Mouse (Mus musculus) heart, adult 11 months (tissue): ENCODE measurements around the gene Fubp3.
"Not testable (repeated sequence)": the region's sequence is repeated elsewhere in the genome, so short reads cannot be mapped to it uniquely, and the experiment has no call there.

ENCODE experiments used
- DNase-seq: peaks from one replicate; pipeline ENCODE4 v3.0.0; 2022

Fubp3 gene

GRCm38 (mm10) chr2:31572051-31572914 lies at the start of gene Fubp3:
Gene Fubp3 (plus strand): TSS chr2:31572651.
- DNase-seq = peak; percentile 99

- no peak for DNase-seq
Observed at GRCm38 (mm10) chr2:31524641-31525040, 47.8 kb upstream of the Fubp3 start.

- DNase-seq = no peak
Observed at GRCm38 (mm10) chr2:31525778-31526177, 46.7 kb upstream of the Fubp3 start.

GRCm38 (mm10) chr2:31530201-31530600 lies 42.2 kb upstream of the Fubp3 start:
- DNase-seq = no peak

- peak; percentile 98 for DNase-seq
Observed at GRCm38 (mm10) chr2:31537054-31537453, 35.4 kb upstream of the Fubp3 start.

- no peak for DNase-seq
Observed at GRCm38 (mm10) chr2:31538745-31539144, 33.7 kb upstream of the Fubp3 start.

GRCm38 (mm10) chr2:31541581-31541980 lies 30.9 kb upstream of the Fubp3 start:
- DNase-seq = no peak

GRCm38 (mm10) chr2:31547726-31548125 lies 24.7 kb upstream of the Fubp3 start:
- no peak for DNase-seq

- no peak for DNase-seq
Observed at GRCm38 (mm10) chr2:31550503-31550902, 21.9 kb upstream of the Fubp3 start.

- DNase-seq = not testable (repeated sequence)
Observed at GRCm38 (mm10) chr2:31551351-31551750, 21.1 kb upstream of the Fubp3 start.

- no peak for DNase-seq
Observed at GRCm38 (mm10) chr2:31551971-31552370, 20.5 kb upstream of the Fubp3 start.

GRCm38 (mm10) chr2:31554619-31555018 lies 17.8 kb upstream of the Fubp3 start:
- DNase-seq = no peak

- no peak for DNase-seq
Observed at GRCm38 (mm10) chr2:31572915-31573635, 624 bp downstream of the Fubp3 start.

GRCm38 (mm10) chr2:31581617-31582016 lies 9.2 kb downstream of the Fubp3 start:
- DNase-seq = no peak

GRCm38 (mm10) chr2:31591799-31592484 lies 19.5 kb downstream of the Fubp3 start:
- no peak for DNase-seq

GRCm38 (mm10) chr2:31607555-31607954 lies 35.1 kb downstream of the Fubp3 start:
- DNase-seq = no peak

GRCm38 (mm10) chr2:31609859-31610261 lies 37.4 kb downstream of the Fubp3 start:
- DNase-seq = no peak

GRCm38 (mm10) chr2:31610922-31611321 lies 38.5 kb downstream of the Fubp3 start:
- no peak for DNase-seq

GRCm38 (mm10) chr2:31611400-31611799 lies 38.9 kb downstream of the Fubp3 start:
- DNase-seq = no peak

- DNase-seq = no peak
Observed at GRCm38 (mm10) chr2:31612627-31613026, 40.2 kb downstream of the Fubp3 start.

GRCm38 (mm10) chr2:31613781-31614180 lies 41.3 kb downstream of the Fubp3 start:
- no peak for DNase-seq

- no peak for DNase-seq
Observed at GRCm38 (mm10) chr2:31618484-31619161, 46.2 kb downstream of the Fubp3 start.

- DNase-seq = peak; percentile 86
Observed at GRCm38 (mm10) chr2:31619208-31619607, 46.8 kb downstream of the Fubp3 start.
